Mouse (Mus musculus): Measurements from ENCODE around the gene Polr2e. TPM values are rescaled to one million over a fixed set of nuclear protein-coding genes. Genes with fewer than 3 reads are reported as not detected.

Polr2e gene
- total and polyA plus RNA-seq, 3 experiments = 105 to 194 (median 127) TPM

GRCm38 (mm10) chr10:80003374-80004232, 36.0 kb downstream of the Polr2e start:
- H3K79me2 ChIP-seq (replicated peaks; ENCODE audit: control insufficient read depth, extremely low read depth, insufficient read depth, poor library complexity, severe bottlenecking) = no peaks in the 10 kb centered on the region
- no peak overlapping the region for H3K4me2 ChIP-seq (ENCODE audit: insufficient read depth, low read depth, poor library complexity, severe bottlenecking)
- 0 out of 4 replicates have a peak, but pooled peaks cover 0 to 3% of the 10 kb centered on the region in 2 experiments for H3K4me1 ChIP-seq (ENCODE audit: control insufficient read depth in 1 of 2, insufficient read depth in 2 of 2)
- in situ Hi-C loops (cut with MboI; ENCODE audit: low pct_ligation_motif_present, low pct_unique_long_range_greater_than_20kb, low sequenced_read_pairs) (no loop called here), dilution Hi-C loops (cut with MboI; ENCODE audit: extremely low pct_ligation_motif_present, extremely low pct_unique_long_range_greater_than_20kb, low sequenced_read_pairs) (no loop called here)
- H3K27me3 ChIP-seq (replicated peaks) = no peaks in the 10 kb centered on the region
- H3K27ac ChIP-seq (ENCODE audit: insufficient read depth, low read depth) = no peak overlapping the region
- DNase-seq (ENCODE audit: extremely low read depth) = no peak
- no peak overlapping the region for H3K9ac ChIP-seq (ENCODE audit: insufficient read depth, low read depth)
- TF ChIP-seq UBTF (IDR thresholded peaks at IDR 0.05; ENCODE audit: low read depth, low read length) = no peak
- no peak for TF ChIP-seq MEF2A (IDR thresholded peaks at IDR 0.05; ENCODE audit: borderline replicate concordance, low read depth, low read length)
- TF ChIP-seq EP300 (IDR thresholded peaks at IDR 0.05; ENCODE audit: low read length) = no peak
- no peak for TF ChIP-seq SIN3A (IDR thresholded peaks at IDR 0.05; ENCODE audit: low read length)
- no peak for TF ChIP-seq KAT2A (IDR thresholded peaks at IDR 0.05; ENCODE audit: insufficient replicate concordance, low read length)
- TF ChIP-seq MXI1 (IDR thresholded peaks at IDR 0.05; ENCODE audit: low read depth, low read length) = no peak
- no peak for TF ChIP-seq TBP (conservative IDR thresholded peaks at IDR 0.05; ENCODE audit: low read depth, low read length)
- TF ChIP-seq JUN (IDR thresholded peaks at IDR 0.05; ENCODE audit: insufficient read depth, low read depth, low read length) = no peak
- no peak for TF ChIP-seq CTCF (conservative IDR thresholded peaks at IDR 0.05 in 1 of 2, IDR thresholded peaks at IDR 0.05 in 1 of 2; ENCODE audit: low read depth in 2 of 2, low read length in 2 of 2)
- H3K9me3 ChIP-seq (replicated peaks; ENCODE audit: low read length) = no peaks in the 10 kb centered on the region
- H3K36me3 ChIP-seq (replicated peaks in 1 of 2; ENCODE audit: control insufficient read depth in 1 of 2, insufficient read depth in 1 of 2, low read length in 1 of 2) = peaks cover 13 to 86% of the 10 kb centered on the region in 2 experiments
- H3K4me3 ChIP-seq (replicated peaks in 1 of 3; ENCODE audit: low read depth in 2 of 3, low read length in 2 of 3, poor library complexity in 1 of 3) = no peak overlapping the region

DNA sequence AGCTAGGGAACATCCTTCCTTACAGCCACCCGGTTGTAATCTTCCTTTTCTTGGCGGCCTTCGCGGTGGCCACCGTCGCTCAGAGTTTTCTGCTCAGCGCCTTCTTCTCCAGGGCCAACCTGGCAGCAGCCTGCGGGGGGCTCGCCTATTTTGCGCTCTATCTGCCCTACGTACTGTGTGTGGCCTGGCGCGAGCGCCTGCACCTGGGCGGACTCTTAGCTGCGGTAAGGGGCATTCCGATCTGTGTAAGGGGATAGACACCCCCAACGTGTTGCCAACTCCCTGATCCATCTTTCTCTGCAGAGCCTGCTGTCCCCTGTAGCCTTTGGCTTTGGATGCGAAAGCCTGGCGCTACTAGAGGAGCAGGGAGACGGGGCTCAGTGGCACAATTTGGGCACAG, 36.8 kb downstream of the Polr2e start:
- TF ChIP-seq CHD1 (IDR thresholded peaks at IDR 0.05; ENCODE audit: low read depth, low read length) (no peak), SIN3A (IDR thresholded peaks at IDR 0.05; ENCODE audit: low read length) (no peak), IRF4 (IDR thresholded peaks at IDR 0.05; ENCODE audit: low read depth, low read length) (no peak), TBP (conservative IDR thresholded peaks at IDR 0.05; ENCODE audit: low read depth, low read length) (no peak), TCF12 (IDR thresholded peaks at IDR 0.05; ENCODE audit: low read depth, low read length) (no peak), ELF1 (IDR thresholded peaks at IDR 0.05; ENCODE audit: low read depth, low read length) (no peak), RAD21 (IDR thresholded peaks at IDR 0.05; ENCODE audit: low read depth, low read length) (no peak), SMC3 (IDR thresholded peaks at IDR 0.05; ENCODE audit: low read depth, low read length) (no peak), NELFE (IDR thresholded peaks at IDR 0.05; ENCODE audit: low read depth, low read length) (no peak), NRF1 (IDR thresholded peaks at IDR 0.05; ENCODE audit: low read depth, low read length) (no peak), ZC3H11A (IDR thresholded peaks at IDR 0.05; ENCODE audit: low read depth, low read length) (no peak), BHLHE40 (IDR thresholded peaks at IDR 0.05; ENCODE audit: low read depth, low read length) (no peak), ETS1 (conservative IDR thresholded peaks at IDR 0.05; ENCODE audit: low read depth, low read length) (no peak), CTCF (conservative IDR thresholded peaks at IDR 0.05 in 1 of 2, IDR thresholded peaks at IDR 0.05 in 1 of 2; ENCODE audit: low read depth in 2 of 2, low read length in 2 of 2) (no peak), MAFK (IDR thresholded peaks at IDR 0.05; ENCODE audit: insufficient replicate concordance, low read length) (no peak), MYC (IDR thresholded peaks at IDR 0.05; ENCODE audit: low read depth, low read length) (no peak)
- Histone ChIP-seq H3K27me3 (replicated peaks) (no peaks in the 10 kb centered on the region), H3K4me2 (ENCODE audit: insufficient read depth, low read depth, poor library complexity, severe bottlenecking) (no peak overlapping the region), H3K4me1 (ENCODE audit: control insufficient read depth in 1 of 2, insufficient read depth in 2 of 2) (0 out of 4 replicates have a peak, but pooled peaks cover 0 to 3% of the 10 kb centered on the region in 2 experiments), H3K36me3 (replicated peaks in 1 of 2; ENCODE audit: control insufficient read depth in 1 of 2, insufficient read depth in 1 of 2, low read length in 1 of 2) (peaks cover 6 to 86% of the 10 kb centered on the region in 2 experiments), H3K4me3 (replicated peaks in 1 of 3; ENCODE audit: low read depth in 2 of 3, low read length in 2 of 3, poor library complexity in 1 of 3) (no peak overlapping the region), H3K27ac (ENCODE audit: insufficient read depth, low read depth) (no peak overlapping the region), H3K9me3 (replicated peaks; ENCODE audit: low read length) (no peaks in the 10 kb centered on the region), H3K79me2 (replicated peaks; ENCODE audit: control insufficient read depth, extremely low read depth, insufficient read depth, poor library complexity, severe bottlenecking) (no peaks in the 10 kb centered on the region), H3K9ac (ENCODE audit: insufficient read depth, low read depth) (no peak overlapping the region)
- in situ Hi-C loops (cut with MboI; ENCODE audit: low pct_ligation_motif_present, low pct_unique_long_range_greater_than_20kb, low sequenced_read_pairs) = no loop called here
- dilution Hi-C loops (cut with MboI; ENCODE audit: extremely low pct_ligation_motif_present, extremely low pct_unique_long_range_greater_than_20kb, low sequenced_read_pairs) = no loop called here
- DNase-seq (ENCODE audit: extremely low read depth) = no peak
